Mouse (Mus musculus) heart, adult 18-20 months (tissue): Measurements from ENCODE around the gene Pyy. TPM values are rescaled to one million over a fixed set of nuclear protein-coding genes. Genes with fewer than 3 reads are reported as not detected.
A peak's percentile ranks its signal among the peaks of the same experiment; 100 is the strongest.

Experiments used
- DNase-seq, 2 experiments: peaks; one replicate each; pipeline ENCODE4 v3.0.0; 2021 to 2022; ENCODE audit warnings: mixed read lengths in 1 of 2
- long read RNA-seq, 2 experiments: library from polyadenylated mRNA; stranded (forward); transcript quantifications; one replicate each; pipeline ENCODE4 v2.0.0; 2021
- total RNA-seq, 2 experiments: library from RNA; stranded (reverse); gene quantifications; 2 replicates each; pipeline ENCODE4 v1.2.3; 2021

Pyy gene
- total RNA-seq, result not detected
- long read RNA-seq, experiment 1, result 0 reads
- long read RNA-seq, experiment 2, result 0 reads

- DNase-seq, result no peak
These were observed at the start of gene Pyy for GRCm38 (mm10) chr11:102107732-102108131. Gene Pyy (minus strand): TSS chr11:102107832.

- DNase-seq, result no peak
These were observed 49.1 kb upstream of the Pyy start for GRCm38 (mm10) chr11:102156786-102157089.

GRCm38 (mm10) chr11:102156039-102156785, 48.6 kb upstream of the Pyy start, which contains the start of gene Tmem101:
Gene Tmem101 (minus strand): TSS chr11:102156404.
- peak; percentile 93 to 97 for DNase-seq

GRCm38 (mm10) chr11:102147213-102147989, 39.8 kb upstream of the Pyy start:
- DNase-seq, result no peak

- no peak for DNase-seq
These were observed 38.9 kb upstream of the Pyy start for GRCm38 (mm10) chr11:102146531-102146930.

GRCm38 (mm10) chr11:102146005-102146404, 38.4 kb upstream of the Pyy start:
- DNase-seq, result peak in 1 of 2 experiments; percentile 28

GRCm38 (mm10) chr11:102145471-102146001, 37.9 kb upstream of the Pyy start, which contains the start of gene Nags:
Gene Nags (plus strand): TSS chr11:102145513.
- DNase-seq, result no peak

GRCm38 (mm10) chr11:102144957-102145470, 37.4 kb upstream of the Pyy start:
- DNase-seq, result no peak

GRCm38 (mm10) chr11:102142355-102142754, 34.7 kb upstream of the Pyy start:
- no peak for DNase-seq

- DNase-seq, result peak; percentile 56 to 84
These were observed 32.9 kb upstream of the Pyy start for GRCm38 (mm10) chr11:102140508-102140907.

GRCm38 (mm10) chr11:102138447-102138740, 30.8 kb upstream of the Pyy start:
- DNase-seq, result peak; percentile 61 to 76

- no peak for DNase-seq
These were observed 30.2 kb upstream of the Pyy start for GRCm38 (mm10) chr11:102137625-102138446.

GRCm38 (mm10) chr11:102134516-102134915, 26.9 kb upstream of the Pyy start:
- no peak for DNase-seq

GRCm38 (mm10) chr11:102117386-102117785, 9.8 kb upstream of the Pyy start:
- DNase-seq, result no peak

- DNase-seq, result no peak
These were observed 8.6 kb upstream of the Pyy start for GRCm38 (mm10) chr11:102116241-102116640.

- DNase-seq, result no peak
These were observed 3.9 kb upstream of the Pyy start for GRCm38 (mm10) chr11:102111576-102111975.

GRCm38 (mm10) chr11:102106911-102107310, 721 bp downstream of the Pyy start:
- DNase-seq, result no peak

GRCm38 (mm10) chr11:102102485-102103258, 5.0 kb downstream of the Pyy start:
- peak; percentile 45 to 78 for DNase-seq

- no peak for DNase-seq
These were observed 6.4 kb downstream of the Pyy start, which contains the start of gene Ppy for GRCm38 (mm10) chr11:102101219-102101618. Gene Ppy (minus strand): TSS chr11:102101319.

GRCm38 (mm10) chr11:102096887-102097391, 10.7 kb downstream of the Pyy start:
- DNase-seq, result peak; percentile 39 to 45

- DNase-seq, result no peak
These were observed 11.2 kb downstream of the Pyy start for GRCm38 (mm10) chr11:102096446-102096845.
